Mouse (Mus musculus) embryonic facial prominence, embryonic 15.5 days (tissue): ENCODE data around the gene Gm10428. TPM values are rescaled to one million over a fixed set of nuclear protein-coding genes. Genes with fewer than 3 reads are reported as not detected.

Experiments
- ATAC-seq: fragments of 200-750 bp; cut with Nextera tagmentation; 2 replicates; pipeline ENCODE4 v1.8.0; 2017; ENCODE audit warnings: low read depth, moderate TSS enrichment; ENCODE audit not compliant: insufficient number of reproducible peaks, low FRiP score, low TSS enrichment
- H3K27ac ChIP-seq: fragments of 300-500 bp; sonication (generic); replicated peaks from 2 replicates; pipeline ENCODE4 v1.5.1; 2015; ENCODE audit warnings: mild to moderate bottlenecking, inconsistent platforms
- H3K27me3 ChIP-seq: fragments of 300-500 bp; sonication (generic); 2 replicates; pipeline ENCODE4 v1.6.1; 2015; ENCODE audit warnings: inconsistent platforms
- H3K36me3 ChIP-seq: fragments of 300-500 bp; sonication (generic); 2 replicates; pipeline ENCODE4 v1.6.1; 2015; ENCODE audit warnings: mild to moderate bottlenecking, inconsistent platforms
- H3K4me1 ChIP-seq: fragments of 300-500 bp; sonication (generic); 2 replicates; pipeline ENCODE4 v1.6.1; 2015; ENCODE audit warnings: inconsistent platforms
- H3K4me2 ChIP-seq: fragments of 300-500 bp; sonication (generic); replicated peaks from 2 replicates; pipeline ENCODE4 v1.6.1; 2015; ENCODE audit warnings: mild to moderate bottlenecking, inconsistent platforms
- H3K4me3 ChIP-seq: fragments of 300-500 bp; sonication (generic); replicated peaks from 2 replicates; pipeline ENCODE4 v1.5.1; 2015; ENCODE audit warnings: mild to moderate bottlenecking, inconsistent platforms
- H3K9ac ChIP-seq: fragments of 300-500 bp; sonication (generic); 2 replicates; pipeline ENCODE4 v1.6.1; 2015; ENCODE audit warnings: inconsistent platforms
- H3K9me3 ChIP-seq: fragments of 300-500 bp; sonication (generic); replicated peaks from 2 replicates; pipeline ENCODE4 v1.6.1; 2016; ENCODE audit warnings: inconsistent platforms
- WGBS: fragments of 180-500 bp; shearing (Covaris S2); methylation state at CpG from one replicate; pipeline ENCODE4 v1.1.7; 2015; 5-methylcytosine and 5-hydroxymethylcytosine counted together
- polyA plus RNA-seq: library from polyadenylated mRNA; unstranded; fragments of >200 nt; fragmentation: Nextera tagmentation; extraction: Ambion mirVana; gene quantifications from 2 replicates; pipeline ENCODE4 v1.2.1, GENCODE M21; 2015

Gene Gm10428
- polyA plus RNA-seq = not detected in 2 replicates

DNA sequence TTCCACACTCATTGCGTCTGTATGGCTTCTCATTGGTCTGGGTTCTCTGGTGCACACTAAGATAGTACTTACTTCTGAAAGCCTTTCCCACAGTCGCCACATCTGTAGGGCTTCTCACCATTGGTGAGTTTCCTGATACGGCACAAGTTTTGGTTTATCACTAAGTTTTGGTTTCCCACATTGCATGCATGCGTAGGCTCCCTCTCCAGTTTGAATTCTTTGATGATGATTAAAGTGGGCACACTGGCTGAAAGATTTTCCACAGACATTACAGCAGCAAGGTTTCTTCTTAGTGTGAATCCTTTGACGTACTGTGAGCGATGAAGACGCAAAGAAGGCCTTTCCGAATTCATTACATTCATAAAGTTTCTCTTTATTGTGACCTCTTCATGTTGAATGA is at the start of gene Gm10428:
Gm10428 (plus strand) TSS at position 321 of the 400 bp plus-strand sequence.
- Histone ChIP-seq H3K4me3 (no peak within 1 kb of the TSS), H3K36me3 (no peaks in the 10 kb centered on the region), H3K27me3 (0 out of 2 replicates have a peak, but pooled peaks cover 5% of the 10 kb centered on the region), H3K4me1 (peaks cover 9% of the 10 kb centered on the region), H3K4me2 (no peak within 1 kb of the TSS), H3K9ac (no peak within 1 kb of the TSS), H3K9me3 (no peaks in the 10 kb centered on the region), H3K27ac (no peak within 1 kb of the TSS)
- 74% methylated on average over 8 of the region's 8 CpGs for WGBS
- no peak for ATAC-seq

DNA sequence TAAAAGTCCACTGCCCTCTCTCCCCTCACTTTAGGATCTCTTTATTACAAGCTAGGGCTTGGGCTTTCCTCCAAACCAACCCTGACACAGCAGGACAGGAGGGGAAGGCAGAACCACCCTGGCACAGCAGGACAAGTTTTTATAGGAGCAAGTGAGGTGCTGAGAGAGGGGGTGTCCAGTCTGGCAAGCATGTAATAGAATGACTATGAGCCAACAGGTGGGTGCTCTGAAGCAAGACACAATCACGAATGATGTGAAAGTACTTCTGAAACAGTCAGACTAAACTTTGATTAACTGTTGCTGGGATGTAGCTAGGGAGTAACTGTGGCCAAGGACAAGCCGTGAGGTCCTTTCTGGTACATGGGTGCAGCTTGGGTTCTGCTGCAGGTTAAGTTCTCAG is 46.8 kb upstream of the Gm10428 start:
- ATAC-seq = no peak
- Histone ChIP-seq H3K36me3 (peaks cover 5% of the 10 kb centered on the region; the same call in 1 of the 2 replicates), H3K27me3 (no peaks in the 10 kb centered on the region), H3K9me3 (no peaks in the 10 kb centered on the region), H3K9ac (no peak overlapping the region), H3K4me3 (no peak overlapping the region), H3K4me1 (no peaks in the 10 kb centered on the region), H3K4me2 (no peak overlapping the region), H3K27ac (no peak overlapping the region)
- 92% methylated on average over 2 of the region's 2 CpGs for WGBS

DNA sequence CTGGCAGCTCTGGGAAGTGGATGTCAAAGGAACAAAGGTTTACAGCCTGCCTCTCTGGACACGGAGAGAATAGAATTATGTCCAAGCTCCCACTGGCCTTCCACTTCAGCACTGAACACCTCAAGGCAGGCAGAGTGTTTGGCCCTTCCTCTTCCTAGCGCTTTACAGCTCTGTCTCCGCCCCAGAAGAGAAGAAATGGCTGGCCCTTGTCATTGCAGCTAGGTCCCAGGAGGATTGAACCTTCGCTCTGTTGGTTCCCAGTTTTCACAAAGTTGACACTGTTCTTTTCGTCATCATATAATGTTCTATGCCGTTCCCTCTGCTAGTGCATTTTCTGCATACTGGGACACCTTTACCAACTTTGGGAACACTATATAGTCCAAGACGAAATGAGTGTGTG is 44.6 kb upstream of the Gm10428 start:
- Histone ChIP-seq H3K27ac (no peak overlapping the region), H3K9me3 (no peaks in the 10 kb centered on the region), H3K4me3 (no peak overlapping the region), H3K27me3 (no peaks in the 10 kb centered on the region), H3K4me1 (no peaks in the 10 kb centered on the region), H3K9ac (no peak overlapping the region), H3K4me2 (no peak overlapping the region), H3K36me3 (peaks cover 15% of the 10 kb centered on the region)
- WGBS = 85% methylated on average over 7 of the region's 7 CpGs
- ATAC-seq = no peak

DNA sequence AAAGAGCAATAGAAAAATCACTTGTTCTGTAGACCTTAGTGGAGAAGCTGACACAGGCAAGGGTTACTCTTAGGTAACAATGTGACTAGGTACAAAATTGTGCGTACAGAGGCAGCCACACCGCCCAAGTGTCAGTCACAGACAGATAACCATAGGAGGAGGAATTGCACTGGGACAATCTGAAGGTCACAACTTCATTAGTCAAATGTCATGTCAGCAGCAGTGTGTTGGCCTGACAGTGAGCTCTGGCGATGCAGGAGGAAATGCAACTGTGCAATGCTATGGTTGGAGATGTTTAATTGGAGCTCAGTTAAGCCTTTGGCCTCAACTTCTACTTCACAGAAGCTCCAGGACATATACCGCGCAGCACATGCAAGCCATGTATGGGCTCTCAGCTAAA is 42.2 kb upstream of the Gm10428 start:
- Histone ChIP-seq H3K9me3 (no peaks in the 10 kb centered on the region), H3K4me2 (no peak overlapping the region)
- WGBS = 92% methylated on average over 5 of the region's 5 CpGs

DNA sequence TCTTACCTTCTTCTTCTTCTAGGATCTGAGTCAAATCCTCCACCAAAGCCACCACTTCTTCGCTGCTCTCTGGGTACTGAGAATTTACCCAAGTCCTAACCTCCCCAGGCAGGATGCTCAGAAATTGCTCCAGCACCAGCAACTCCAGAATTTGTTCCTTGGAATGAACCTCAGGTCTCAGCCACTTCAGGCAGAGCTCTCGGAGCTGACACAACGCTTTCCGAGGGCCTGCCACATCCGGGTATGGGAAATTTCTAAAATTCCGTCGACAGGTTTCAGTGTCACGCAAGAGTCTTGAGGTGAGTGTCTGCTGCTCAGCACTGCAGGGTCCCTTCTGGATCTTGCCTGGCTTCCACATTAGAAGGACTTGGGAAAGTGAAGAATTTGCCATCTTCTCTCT is 24.6 kb upstream of the Gm10428 start:
- peaks cover 48% of the 10 kb centered on the region for H3K36me3 ChIP-seq
- no peak overlapping the region for H3K4me2 ChIP-seq
- H3K27ac ChIP-seq = no peak overlapping the region
- H3K4me3 ChIP-seq = no peak overlapping the region
- ATAC-seq = no peak
- no peaks in the 10 kb centered on the region for H3K27me3 ChIP-seq
- no peaks in the 10 kb centered on the region for H3K9me3 ChIP-seq
- no peak overlapping the region for H3K9ac ChIP-seq
- WGBS = 91% methylated on average over 8 of the region's 8 CpGs
- peaks cover 12% of the 10 kb centered on the region; the same call in 1 of the 2 replicates for H3K4me1 ChIP-seq

More for the DNA sequence above, 42.2 kb upstream of the Gm10428 start:
- no peak overlapping the region for H3K4me3 ChIP-seq
- H3K9ac ChIP-seq = no peak overlapping the region
- no peaks in the 10 kb centered on the region for H3K27me3 ChIP-seq
- H3K4me1 ChIP-seq = no peaks in the 10 kb centered on the region
- ATAC-seq = no peak
- peaks cover 34% of the 10 kb centered on the region for H3K36me3 ChIP-seq
- H3K27ac ChIP-seq = no peak overlapping the region

DNA sequence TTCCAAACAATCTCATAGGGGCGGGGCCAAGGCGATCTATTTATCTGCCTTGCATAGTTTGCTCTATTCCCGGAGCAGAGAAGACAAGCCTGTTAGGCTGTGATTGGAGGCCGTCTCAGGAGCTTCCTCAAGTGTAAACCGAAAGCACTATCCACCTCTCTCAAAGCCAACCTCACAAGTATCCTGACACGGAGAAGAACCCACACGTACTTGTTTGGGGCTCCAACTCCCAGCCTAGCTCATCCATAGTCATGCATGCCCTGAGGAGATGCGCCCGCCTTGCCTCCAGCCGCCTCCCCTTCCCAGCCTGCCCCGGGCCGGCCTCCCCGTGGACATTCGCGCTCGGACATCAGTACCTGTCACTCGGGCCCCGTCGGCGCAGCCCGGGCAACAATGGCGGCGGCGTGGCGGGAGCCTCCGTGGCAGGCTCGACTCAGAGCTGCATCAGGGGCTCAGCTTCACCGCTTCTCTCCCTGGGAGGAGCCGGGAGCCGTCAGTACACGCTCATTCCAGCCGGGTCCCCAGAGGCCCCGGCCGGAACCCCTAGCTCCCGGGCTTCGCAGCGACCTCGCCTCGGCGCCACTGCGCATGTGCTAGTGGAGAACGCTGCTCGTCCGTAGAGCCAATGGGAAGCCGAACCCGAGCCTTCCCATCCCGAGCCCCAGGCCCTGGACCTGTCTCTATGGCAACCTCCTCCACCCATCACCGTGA is 21.4 kb upstream of the Gm10428 start, which contains the start of gene Zfp287:
Zfp287 (minus strand) TSS at position 595 of the 711 bp plus-strand sequence.
- ATAC-seq = peak; percentile 96
- peak within 1 kb of the TSS; percentile 52; the same call in 1 of the 2 replicates for H3K27ac ChIP-seq
- H3K4me3 ChIP-seq = peak within 1 kb of the TSS; percentile 70
- peak within 1 kb of the TSS; percentile 57 for H3K9ac ChIP-seq
- peaks cover 20% of the 10 kb centered on the region for H3K36me3 ChIP-seq
- H3K4me1 ChIP-seq = peaks cover 12% of the 10 kb centered on the region; the same call in 1 of the 2 replicates
- H3K4me2 ChIP-seq = peak within 1 kb of the TSS; percentile 66
- under 1% methylated on average over 48 of the region's 48 CpGs for WGBS
- H3K9me3 ChIP-seq = no peaks in the 10 kb centered on the region
- no peaks in the 10 kb centered on the region for H3K27me3 ChIP-seq

DNA sequence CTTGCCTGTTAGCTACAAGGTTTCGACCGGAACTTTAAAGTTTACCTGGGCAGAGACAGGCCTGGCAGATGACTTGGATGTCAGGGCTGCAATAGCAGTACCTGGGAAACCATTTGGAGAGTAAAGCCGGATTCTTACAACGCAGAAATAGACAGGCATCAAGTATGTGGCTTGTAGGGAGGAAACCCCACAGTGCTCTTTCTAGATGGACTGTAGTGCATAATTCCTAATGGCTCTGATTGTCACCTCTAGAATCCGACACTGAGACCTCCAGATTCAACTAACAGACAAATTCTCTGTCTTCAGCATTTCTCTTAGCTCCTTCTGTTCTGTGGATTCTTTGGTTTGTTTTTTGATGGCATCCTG is 20.9 kb upstream of the Gm10428 start:
- Histone ChIP-seq H3K9ac (no peak overlapping the region), H3K9me3 (no peaks in the 10 kb centered on the region), H3K36me3 (peaks cover 20% of the 10 kb centered on the region), H3K4me2 (peak overlapping the region; percentile 66), H3K4me3 (peak overlapping the region; percentile 70), H3K27me3 (no peaks in the 10 kb centered on the region), H3K27ac (no peak overlapping the region), H3K4me1 (peaks cover 12% of the 10 kb centered on the region; the same call in 1 of the 2 replicates)
- no peak for ATAC-seq
- 6% methylated on average over 5 of the region's 5 CpGs for WGBS

DNA sequence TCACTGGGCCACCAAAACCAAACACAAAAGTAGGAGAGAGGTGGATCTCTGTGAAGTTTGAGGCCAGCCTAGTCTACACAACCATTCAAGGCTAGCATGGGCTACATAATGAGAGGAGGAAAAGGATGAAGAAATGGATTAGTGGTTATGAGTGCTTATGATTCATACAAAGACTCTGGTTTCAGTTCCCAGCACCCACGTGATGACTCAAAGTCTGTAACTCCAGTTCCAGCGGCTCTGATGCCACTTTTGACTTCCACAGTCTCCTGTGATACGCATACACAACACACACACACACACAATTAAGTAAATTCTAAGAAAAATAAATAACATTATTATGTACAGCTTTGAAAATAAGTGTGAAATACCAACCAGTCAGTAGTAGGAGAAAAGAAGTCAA is 20.2 kb upstream of the Gm10428 start:
- peaks cover 12% of the 10 kb centered on the region; the same call in 1 of the 2 replicates for H3K4me1 ChIP-seq
- H3K27me3 ChIP-seq = no peaks in the 10 kb centered on the region
- ATAC-seq = no peak
- peaks cover 14% of the 10 kb centered on the region for H3K36me3 ChIP-seq
- no peak overlapping the region for H3K27ac ChIP-seq
- H3K9me3 ChIP-seq = no peaks in the 10 kb centered on the region
- no peak overlapping the region for H3K4me3 ChIP-seq
- H3K4me2 ChIP-seq = no peak overlapping the region
- WGBS = 85% methylated on average over 3 of the region's 3 CpGs
- H3K9ac ChIP-seq = no peak overlapping the region

DNA sequence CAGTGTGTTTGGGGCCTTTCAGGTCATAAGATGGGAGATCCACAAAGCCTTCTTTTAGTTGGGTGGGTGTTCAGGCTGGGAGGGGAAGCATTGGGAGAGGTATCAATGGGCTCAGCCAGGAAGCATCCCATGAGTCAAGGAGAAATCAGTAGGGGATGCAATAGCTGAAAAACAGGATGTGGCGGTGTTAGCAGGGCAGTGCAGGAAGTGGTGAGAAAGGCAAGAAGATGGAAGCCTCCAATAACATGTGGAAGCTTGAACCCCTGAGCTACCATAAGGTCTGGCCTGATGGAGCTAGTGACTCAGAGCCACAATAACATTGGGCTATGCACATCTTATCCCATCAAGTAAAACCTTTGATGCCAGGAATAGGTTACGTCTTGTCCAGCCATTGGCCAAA is 11.7 kb upstream of the Gm10428 start:
- no peaks in the 10 kb centered on the region for H3K9me3 ChIP-seq
- peaks cover 10% of the 10 kb centered on the region; the same call in 1 of the 2 replicates for H3K27me3 ChIP-seq
- H3K27ac ChIP-seq = no peak overlapping the region
- H3K4me3 ChIP-seq = no peak overlapping the region
- no peaks in the 10 kb centered on the region for H3K36me3 ChIP-seq
- H3K4me1 ChIP-seq = peaks cover 10% of the 10 kb centered on the region; the same call in 1 of the 2 replicates
- WGBS = 90% methylated on average over 2 of the region's 2 CpGs
- H3K4me2 ChIP-seq = no peak overlapping the region
- no peak overlapping the region for H3K9ac ChIP-seq
- no peak for ATAC-seq

DNA sequence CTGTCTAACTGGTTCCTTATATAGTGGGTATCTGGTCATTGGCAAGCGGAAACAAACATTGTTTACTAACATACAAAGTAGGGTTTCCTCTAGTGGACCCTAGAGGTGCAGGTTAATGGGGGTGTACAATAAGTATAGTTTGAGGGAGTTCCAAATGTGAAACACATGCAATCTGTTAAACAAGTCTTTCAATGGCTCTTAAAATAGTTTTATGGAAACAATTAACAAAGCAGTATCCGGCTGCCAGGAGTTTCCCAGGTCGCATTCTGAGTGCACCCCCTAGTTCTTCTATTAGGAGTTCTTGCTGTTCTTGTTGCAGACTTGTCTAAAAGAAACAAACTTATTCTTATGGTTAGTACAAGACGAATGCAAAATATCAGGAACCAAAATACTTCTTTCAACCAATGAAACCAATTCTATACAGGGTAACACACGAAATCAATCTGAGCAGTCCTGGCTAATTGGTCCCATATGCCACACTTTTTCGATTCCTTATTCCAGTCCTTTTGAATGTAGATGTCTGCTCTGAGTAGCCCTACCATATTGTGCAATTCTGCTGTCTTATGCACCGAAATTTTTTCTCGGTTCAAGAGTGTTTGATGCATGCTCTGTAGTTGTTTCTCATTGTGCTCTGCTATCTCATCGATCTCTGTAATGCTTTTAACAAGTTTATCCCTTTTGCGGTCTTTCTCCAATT is 10.5 kb upstream of the Gm10428 start:
- WGBS = 41% methylated on average over 10 of the region's 10 CpGs
- ATAC-seq = no peak
- Histone ChIP-seq H3K4me1 (peaks cover 11% of the 10 kb centered on the region; the same call in 1 of the 2 replicates), H3K9me3 (no peaks in the 10 kb centered on the region), H3K27ac (no peak overlapping the region), H3K4me2 (no peak overlapping the region), H3K9ac (no peak overlapping the region), H3K36me3 (no peaks in the 10 kb centered on the region), H3K4me3 (no peak overlapping the region), H3K27me3 (peaks cover 20% of the 10 kb centered on the region)

DNA sequence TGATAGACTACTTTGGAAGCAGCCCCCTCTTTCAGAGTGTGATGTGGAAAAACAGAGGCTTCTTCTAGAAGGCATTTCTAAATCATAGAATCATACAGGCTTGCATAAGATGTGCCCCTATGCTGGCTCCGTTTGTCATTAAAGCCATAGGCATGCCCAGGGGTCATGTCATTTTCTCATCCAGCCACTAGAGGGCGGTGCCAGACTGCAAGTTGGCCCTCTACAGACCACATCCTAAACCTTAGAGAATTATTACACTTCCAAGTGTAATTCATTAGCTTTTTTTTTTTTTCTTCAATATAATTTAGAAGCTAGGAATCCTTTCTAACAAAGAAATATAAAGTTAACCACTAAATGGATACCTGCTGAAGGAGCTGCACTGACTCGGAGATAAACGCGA is 8.8 kb upstream of the Gm10428 start:
- no peak overlapping the region for H3K4me3 ChIP-seq
- peaks cover 11% of the 10 kb centered on the region; the same call in 1 of the 2 replicates for H3K4me1 ChIP-seq
- peaks cover 27% of the 10 kb centered on the region for H3K27me3 ChIP-seq
- no peak overlapping the region for H3K4me2 ChIP-seq
- WGBS = 45% methylated on average over 5 of the region's 5 CpGs
- no peak overlapping the region for H3K27ac ChIP-seq
- H3K9ac ChIP-seq = no peak overlapping the region
- H3K36me3 ChIP-seq = no peaks in the 10 kb centered on the region
- ATAC-seq = no peak
- no peaks in the 10 kb centered on the region for H3K9me3 ChIP-seq
